Mouse (Mus musculus) lung, adult 18-20 months (tissue): ENCODE results near the gene Fpr3.
A peak's percentile ranks its signal among the peaks of the same experiment; 100 is the strongest.
"Not testable (repeated sequence)": the region's sequence is repeated elsewhere in the genome, so short reads cannot be mapped to it uniquely, and the experiment has no call there.

Experiments
- DNase-seq, 2 experiments: peaks; one replicate each; pipeline ENCODE4 v3.0.0; 2022; ENCODE audit warnings: mixed read lengths in 2 of 2

Gene Fpr3

GRCm38 (mm10) chr17:17887774-17888248 lies at the start of gene Fpr3, which contains the start of gene Fpr2:
Fpr3 (plus strand) TSS chr17:17887852.
Fpr2 (plus strand) TSS chr17:17887824.
- DNase-seq = no peak

GRCm38 (mm10) chr17:17837919-17838701 lies 49.5 kb upstream of the Fpr3 start:
- DNase-seq = peak; percentile 99

- no peak for DNase-seq
Observed at GRCm38 (mm10) chr17:17839276-17839675, 48.4 kb upstream of the Fpr3 start.

DNA sequence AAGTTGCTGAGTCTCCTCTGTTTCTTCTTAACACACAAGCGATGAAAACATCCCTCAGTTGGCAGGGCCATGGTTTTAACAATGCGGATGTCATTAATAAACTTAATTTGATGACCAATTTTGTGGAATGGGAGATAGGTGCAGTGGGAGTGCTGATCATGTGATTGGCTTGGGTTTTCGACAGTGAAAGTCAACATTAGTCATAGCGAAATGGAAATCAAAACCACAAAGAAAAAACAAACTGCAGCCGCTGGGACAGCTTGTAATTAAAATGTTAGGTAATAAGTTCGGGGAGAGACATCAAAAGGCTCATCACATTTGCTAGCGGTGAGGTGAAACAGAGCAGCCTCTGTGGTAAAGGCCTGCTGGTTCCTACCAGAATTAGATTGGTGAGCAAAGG lies 46.9 kb upstream of the Fpr3 start:
- no peak for DNase-seq

GRCm38 (mm10) chr17:17843534-17844261 lies 44.0 kb upstream of the Fpr3 start:
- DNase-seq = no peak

GRCm38 (mm10) chr17:17844606-17845005 lies 43.0 kb upstream of the Fpr3 start:
- not testable (repeated sequence) for DNase-seq

- peak in 1 of 2 experiments; percentile 35 for DNase-seq
Observed at GRCm38 (mm10) chr17:17845187-17846027, 42.2 kb upstream of the Fpr3 start.

DNA sequence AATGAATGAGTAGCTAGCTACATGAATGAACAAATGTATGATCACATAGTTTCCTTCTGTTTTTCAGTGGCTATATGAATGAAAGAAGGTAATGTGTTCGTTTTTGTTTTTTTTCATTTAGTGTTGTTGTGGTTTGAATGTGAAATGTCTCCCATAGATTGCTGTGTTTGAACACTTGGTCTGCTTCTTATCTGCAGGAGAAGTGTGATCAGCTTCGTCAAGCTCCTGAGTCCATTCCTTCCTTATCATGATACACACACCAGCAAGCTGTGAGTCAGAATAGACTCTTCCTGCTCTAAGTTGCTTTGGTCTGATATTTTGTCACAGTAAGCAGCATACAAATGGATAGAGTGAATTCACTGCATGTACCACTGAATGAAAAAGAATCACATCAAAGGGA lies 38.7 kb upstream of the Fpr3 start:
- DNase-seq = no peak

DNA sequence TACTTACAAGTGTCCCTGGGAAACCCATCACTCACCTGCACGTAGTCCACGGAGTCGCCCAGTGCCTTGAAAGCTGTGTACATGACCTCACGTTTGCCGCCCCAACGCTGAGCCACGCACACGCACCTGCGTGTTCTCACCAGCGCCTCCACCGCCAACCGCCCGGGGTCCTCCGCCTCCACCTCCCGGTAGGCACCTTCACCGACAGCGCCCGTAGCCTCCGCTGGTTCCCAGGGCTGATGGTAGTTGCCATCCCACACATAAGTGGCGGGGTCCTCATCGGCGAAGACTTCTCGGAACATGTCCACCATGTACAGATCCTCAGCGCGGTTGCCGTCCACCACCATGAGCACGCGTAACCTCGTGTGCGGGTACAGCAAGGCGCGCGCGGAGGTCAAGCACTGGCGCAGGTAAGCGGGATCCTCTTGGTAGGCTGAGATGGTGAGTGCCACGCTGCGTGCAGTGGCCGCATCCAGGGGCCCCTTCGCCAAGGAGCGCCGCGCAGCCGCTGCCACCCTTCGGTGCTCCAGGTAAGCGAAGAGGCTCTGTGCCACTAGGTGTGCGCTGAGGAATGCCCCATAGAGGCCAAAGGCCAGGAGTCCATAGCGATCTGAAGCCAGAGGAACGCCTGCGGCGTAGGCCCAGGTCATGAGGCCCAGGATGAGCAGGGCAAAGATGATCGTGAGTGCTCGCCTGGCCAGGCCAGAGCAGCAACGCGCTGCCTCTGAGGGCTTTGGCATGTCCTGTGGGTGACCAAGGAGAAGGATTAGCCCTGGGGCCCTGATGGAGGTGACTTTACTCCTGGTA lies 37.5 kb upstream of the Fpr3 start:
- no peak for DNase-seq

- no peak for DNase-seq
Observed at GRCm38 (mm10) chr17:17855064-17855838, 32.4 kb upstream of the Fpr3 start, which contains the start of gene Has1. Has1 (minus strand) TSS chr17:17855205.

GRCm38 (mm10) chr17:17856612-17857011 lies 31.0 kb upstream of the Fpr3 start:
- DNase-seq = peak in 1 of 2 experiments; percentile 31

GRCm38 (mm10) chr17:17857446-17857845 lies 30.2 kb upstream of the Fpr3 start:
- DNase-seq = no peak

DNA sequence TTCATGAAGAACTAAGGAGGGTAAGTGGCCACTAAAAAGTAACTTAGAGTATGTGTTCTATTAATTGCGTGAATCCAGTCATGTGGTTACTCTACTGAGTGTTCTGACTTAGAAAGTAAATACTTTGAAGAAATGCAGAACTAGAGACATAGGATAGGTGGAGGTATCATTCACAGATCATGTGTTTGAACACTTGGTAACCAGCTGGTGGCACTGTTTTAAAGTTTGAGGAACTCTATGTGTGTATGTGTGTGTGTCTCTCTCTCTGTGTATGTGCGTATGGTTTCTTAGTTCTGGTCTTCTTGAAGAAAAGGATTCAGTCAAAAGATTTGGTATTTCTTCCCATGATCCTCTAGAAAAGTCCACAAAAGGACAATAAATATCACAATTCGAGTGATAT lies 27.5 kb upstream of the Fpr3 start:
- DNase-seq = no peak

DNA sequence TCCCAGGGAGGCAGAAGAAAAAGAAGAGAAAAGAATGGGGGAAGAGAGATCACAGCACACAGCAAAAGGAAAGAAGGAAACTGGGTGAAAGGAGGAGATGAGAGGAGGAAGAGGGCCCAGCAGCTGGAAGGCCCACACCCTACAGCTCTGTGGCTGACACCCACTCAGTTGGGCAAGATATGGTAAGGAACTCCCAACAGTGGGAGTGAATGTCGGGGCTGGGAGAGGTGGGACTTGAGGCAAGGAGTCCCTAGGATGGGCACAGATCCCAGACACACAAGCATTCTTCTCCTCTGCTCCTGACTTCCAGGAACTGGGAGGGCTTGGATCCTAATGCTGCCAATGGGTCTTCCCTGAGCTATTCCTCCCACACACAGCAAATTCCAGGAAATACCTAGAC lies 25.3 kb upstream of the Fpr3 start:
- DNase-seq = peak; percentile 48 to 54

- DNase-seq = peak in 1 of 2 experiments; percentile 23
Observed at GRCm38 (mm10) chr17:17865168-17865567, 22.5 kb upstream of the Fpr3 start.

- peak in 1 of 2 experiments; percentile 15 for DNase-seq
Observed at GRCm38 (mm10) chr17:17866801-17867469, 20.7 kb upstream of the Fpr3 start.

DNA sequence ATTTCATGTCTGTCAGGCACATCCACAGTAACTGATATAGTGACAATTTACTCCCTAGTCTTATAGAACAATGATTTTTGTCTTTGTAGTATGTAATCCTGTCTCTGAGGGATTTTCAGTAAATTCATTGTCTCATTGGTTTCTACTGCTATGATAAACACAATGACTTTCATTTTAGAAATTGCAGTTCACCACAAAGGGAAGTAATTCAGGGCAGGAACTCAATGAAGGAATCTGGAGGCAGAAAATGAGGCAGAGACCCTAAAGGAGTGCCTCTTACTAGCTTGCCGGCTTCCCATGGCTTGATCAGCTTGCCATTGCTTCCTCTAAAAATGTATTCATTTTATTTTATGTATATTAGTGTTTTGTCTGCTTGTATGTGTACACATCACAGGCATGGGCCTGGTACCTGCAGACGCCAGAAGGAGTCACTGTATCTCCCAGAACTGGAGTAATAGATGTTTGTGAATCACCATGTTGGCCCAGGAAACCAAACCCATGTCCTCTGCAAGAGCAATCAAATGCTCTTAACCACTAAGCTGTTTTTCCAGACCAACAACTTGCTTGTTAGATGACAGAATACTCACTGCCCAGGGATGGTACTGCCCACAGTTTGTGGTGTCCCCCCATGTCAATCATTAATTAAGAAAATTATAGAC lies 16.6 kb upstream of the Fpr3 start:
- no peak for DNase-seq

DNA sequence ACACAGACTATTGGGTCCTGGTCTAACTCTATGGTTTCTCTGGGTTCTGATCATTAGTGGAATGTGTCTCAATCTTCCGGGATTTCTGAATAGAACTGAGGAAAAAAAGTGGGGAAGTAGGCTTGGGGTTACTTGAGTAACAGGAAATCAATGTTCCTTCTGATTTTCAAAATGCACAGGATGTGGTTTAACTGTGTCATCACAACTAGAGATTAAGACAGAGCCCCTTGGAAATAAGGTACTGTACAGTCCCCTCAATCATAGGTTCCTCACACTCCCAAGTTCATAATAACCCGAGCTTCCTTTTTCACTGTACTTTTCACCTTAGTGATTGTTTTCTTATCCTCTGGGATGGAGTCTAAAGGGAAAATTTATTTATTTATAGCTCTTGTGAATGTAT lies 16.0 kb upstream of the Fpr3 start:
- no peak for DNase-seq

- no peak for DNase-seq
Observed at GRCm38 (mm10) chr17:17879347-17879746, 8.3 kb upstream of the Fpr3 start.

DNA sequence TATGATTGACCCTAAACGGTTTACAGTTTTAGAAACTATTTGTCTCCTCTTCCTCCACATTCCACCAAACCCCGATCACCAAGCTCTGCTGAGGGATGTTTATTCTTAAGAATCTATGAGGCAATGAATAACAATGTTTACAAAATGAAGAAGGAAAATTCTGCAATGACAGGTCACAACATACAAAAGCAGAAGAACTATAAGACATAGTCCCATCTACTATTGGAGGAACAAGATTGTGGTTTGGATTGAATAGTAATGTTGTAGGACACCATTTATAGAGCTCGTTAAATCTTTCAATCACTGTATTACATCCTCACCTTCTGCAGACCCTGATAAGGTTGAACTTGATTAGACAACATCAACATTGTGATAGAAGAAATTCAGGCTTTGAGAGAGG lies 5.0 kb upstream of the Fpr3 start:
- no peak for DNase-seq
